Mouse (Mus musculus): ENCODE results near the gene Bzw2.

GRCm38 (mm10) chr12:36207072-36207799 lies 49.4 kb upstream of the Bzw2 start:
- TF ChIP-seq CTCF (IDR thresholded peaks at IDR 0.05; ENCODE audit: borderline replicate concordance, insufficient read depth, low read depth, low read length) (no peak), POLR2A (IDR thresholded peaks at IDR 0.05; ENCODE audit: borderline replicate concordance, insufficient read depth, low read length) (no peak)

Data from cerebellum, adult 2 months (tissue).